Mouse (Mus musculus) liver (tissue): ENCODE results near the gene Nek10.
"Not testable (repeated sequence)": the region's sequence is repeated elsewhere in the genome, so short reads cannot be mapped to it uniquely, and the experiment has no call there.

Experiments used
- DNase-seq: peaks from one replicate; pipeline ENCODE4 v3.0.0-alpha.2; 2020; ENCODE audit warnings: mixed read lengths

Nek10 gene

GRCm38 (mm10) chr14:14871121-14871520 lies 67.9 kb downstream of the Nek10 start:
- no peak for DNase-seq

GRCm38 (mm10) chr14:14871700-14872099 lies 68.5 kb downstream of the Nek10 start:
- no peak for DNase-seq

- peak; percentile 40 for DNase-seq
Measured at GRCm38 (mm10) chr14:14893932-14894652, 90.9 kb downstream of the Nek10 start.

GRCm38 (mm10) chr14:14894776-14895175 lies 91.6 kb downstream of the Nek10 start:
- no peak for DNase-seq

GRCm38 (mm10) chr14:14895363-14895762 lies 92.1 kb downstream of the Nek10 start:
- no peak for DNase-seq

- DNase-seq = no peak
Measured at GRCm38 (mm10) chr14:14896399-14897136, 93.4 kb downstream of the Nek10 start.

- peak; percentile 59 for DNase-seq
Measured at GRCm38 (mm10) chr14:14904750-14905529, 101.7 kb downstream of the Nek10 start.

- no peak for DNase-seq
Measured at GRCm38 (mm10) chr14:14905530-14905852, 102.3 kb downstream of the Nek10 start.

- DNase-seq = no peak
Measured at GRCm38 (mm10) chr14:14925615-14926014, 122.4 kb downstream of the Nek10 start.

- no peak for DNase-seq
Measured at GRCm38 (mm10) chr14:14927559-14927958, 124.3 kb downstream of the Nek10 start.

GRCm38 (mm10) chr14:14934977-14935376 lies 131.8 kb downstream of the Nek10 start:
- DNase-seq = no peak

- no peak for DNase-seq
Measured at GRCm38 (mm10) chr14:14945930-14946329, 142.7 kb downstream of the Nek10 start.

- no peak for DNase-seq
Measured at GRCm38 (mm10) chr14:14949023-14949422, 145.8 kb downstream of the Nek10 start.

- DNase-seq = no peak
Measured at GRCm38 (mm10) chr14:14951808-14952207, 148.6 kb downstream of the Nek10 start.

- DNase-seq = no peak
Measured at GRCm38 (mm10) chr14:14959780-14960440, 156.7 kb downstream of the Nek10 start.

- DNase-seq = no peak
Measured at GRCm38 (mm10) chr14:14960441-14960988, 157.3 kb downstream of the Nek10 start.

- no peak for DNase-seq
Measured at GRCm38 (mm10) chr14:14970633-14971032, 167.4 kb downstream of the Nek10 start.

GRCm38 (mm10) chr14:14971056-14971455 lies 167.8 kb downstream of the Nek10 start:
- DNase-seq = no peak

- DNase-seq = no peak
Measured at GRCm38 (mm10) chr14:14974156-14974555, 170.9 kb downstream of the Nek10 start.

- not testable (repeated sequence) for DNase-seq
Measured at GRCm38 (mm10) chr14:14984106-14984505, 180.9 kb downstream of the Nek10 start.

- peak; percentile 61 for DNase-seq
Measured at GRCm38 (mm10) chr14:14984710-14985647, 181.8 kb downstream of the Nek10 start.

GRCm38 (mm10) chr14:14987403-14987802 lies 184.2 kb downstream of the Nek10 start:
- DNase-seq = no peak
